Mouse (Mus musculus): Measurements from ENCODE around the gene Asb17.

Asb17 gene

GRCm38 (mm10) chr3:153889188-153889781 lies 45.3 kb downstream of the Asb17 start:
- no peak for DNase-seq (ENCODE audit: low spot score)

GRCm38 (mm10) chr3:153895454-153895853 lies 51.4 kb downstream of the Asb17 start:
- no peak for DNase-seq (ENCODE audit: low spot score)

- DNase-seq (ENCODE audit: low spot score), result no peak
Observed at GRCm38 (mm10) chr3:153897216-153897615, 53.2 kb downstream of the Asb17 start.

- DNase-seq (ENCODE audit: low spot score), result no peak
Observed at GRCm38 (mm10) chr3:153901904-153902303, 57.9 kb downstream of the Asb17 start.

GRCm38 (mm10) chr3:153902595-153902994 lies 58.6 kb downstream of the Asb17 start:
- no peak for DNase-seq (ENCODE audit: low spot score)

- peak; percentile 54 for DNase-seq (ENCODE audit: low spot score)
Observed at GRCm38 (mm10) chr3:153904586-153904985, 60.6 kb downstream of the Asb17 start.

Measured in MN1 (cell line).